Mouse (Mus musculus) ZHBTc4 (cell line): ENCODE results near the gene Ltb4r1.

Experiments used
- DNase-seq: peaks from one replicate; pipeline ENCODE4 v3.0.0-alpha.2; 2011; ENCODE audit warnings: low read depth, low spot score

The Ltb4r1 gene

GRCm38 (mm10) chr14:55765696-55766095, at the start of gene Ltb4r1:
Ltb4r1 (plus strand) TSS chr14:55765962.
- no peak for DNase-seq

GRCm38 (mm10) chr14:55716271-55716670, 49.5 kb upstream of the Ltb4r1 start:
- DNase-seq, result no peak

- DNase-seq, result no peak
These were observed 48.9 kb upstream of the Ltb4r1 start for GRCm38 (mm10) chr14:55716884-55717283.

- DNase-seq, result peak; percentile 33
These were observed 46.0 kb upstream of the Ltb4r1 start for GRCm38 (mm10) chr14:55719737-55720136.

GRCm38 (mm10) chr14:55720666-55721065, 45.1 kb upstream of the Ltb4r1 start:
- no peak for DNase-seq

- no peak for DNase-seq
These were observed 44.7 kb upstream of the Ltb4r1 start for GRCm38 (mm10) chr14:55721076-55721475.

- DNase-seq, result peak; percentile 98
These were observed 43.9 kb upstream of the Ltb4r1 start, which contains the start of gene Rabggta for GRCm38 (mm10) chr14:55721700-55722437. Rabggta (minus strand) TSS chr14:55722263.

GRCm38 (mm10) chr14:55722438-55722945, 43.3 kb upstream of the Ltb4r1 start:
- no peak for DNase-seq

- no peak for DNase-seq
These were observed 42.3 kb upstream of the Ltb4r1 start for GRCm38 (mm10) chr14:55723433-55723832.

GRCm38 (mm10) chr14:55724411-55724871, 41.3 kb upstream of the Ltb4r1 start:
- no peak for DNase-seq

GRCm38 (mm10) chr14:55726261-55726660, 39.5 kb upstream of the Ltb4r1 start:
- no peak for DNase-seq

GRCm38 (mm10) chr14:55727889-55728685, 37.7 kb upstream of the Ltb4r1 start:
- no peak for DNase-seq

- DNase-seq, result no peak
These were observed 35.6 kb upstream of the Ltb4r1 start for GRCm38 (mm10) chr14:55730116-55730515.

GRCm38 (mm10) chr14:55730531-55731032, 35.2 kb upstream of the Ltb4r1 start:
- no peak for DNase-seq

GRCm38 (mm10) chr14:55733889-55734288, 31.9 kb upstream of the Ltb4r1 start:
- no peak for DNase-seq

GRCm38 (mm10) chr14:55734869-55735268, 30.9 kb upstream of the Ltb4r1 start:
- no peak for DNase-seq

- DNase-seq, result no peak
These were observed 30.4 kb upstream of the Ltb4r1 start for GRCm38 (mm10) chr14:55735334-55735733.

- no peak for DNase-seq
These were observed 30.0 kb upstream of the Ltb4r1 start for GRCm38 (mm10) chr14:55735758-55736157.

- DNase-seq, result no peak
These were observed 28.6 kb upstream of the Ltb4r1 start for GRCm38 (mm10) chr14:55737086-55737687.

GRCm38 (mm10) chr14:55743711-55744110, 22.1 kb upstream of the Ltb4r1 start:
- DNase-seq, result peak; percentile 89

- peak; percentile 95 for DNase-seq
These were observed 20.4 kb upstream of the Ltb4r1 start, which contains the start of the genes Dhrs1 and Nop9 for GRCm38 (mm10) chr14:55745180-55745860. Dhrs1 (minus strand) TSS chr14:55745690. Nop9 (plus strand) TSS chr14:55745693.
